Mouse (Mus musculus): ENCODE data around the gene Fbln5. TPM values are rescaled to one million over a fixed set of nuclear protein-coding genes. Genes with fewer than 3 reads are reported as not detected.

The Fbln5 gene
- total and polyA plus RNA-seq, 2 experiments from 2014 or later, result 16.8 to 23.5 TPM

DNA sequence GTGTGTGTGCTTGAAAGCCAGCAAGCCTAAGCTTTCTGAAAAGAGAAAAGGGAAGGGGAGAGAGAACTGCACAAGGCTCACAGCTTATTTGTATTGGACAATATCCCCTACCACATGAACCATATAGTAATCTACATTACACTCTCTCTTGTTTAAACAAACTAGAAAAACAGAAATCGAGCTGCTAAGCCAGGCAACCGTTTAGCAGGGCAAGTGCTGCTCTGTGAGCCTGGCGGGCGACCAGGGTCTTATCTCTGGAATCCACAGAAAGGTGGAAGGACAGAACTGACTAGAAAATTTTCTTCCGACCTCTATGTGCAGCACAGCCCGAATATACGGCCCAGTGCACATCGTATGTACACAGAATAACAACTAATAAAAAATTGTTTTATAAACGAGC lies 32.5 kb upstream of the Fbln5 start:
- no peak overlapping the region for H3K9ac ChIP-seq (replicated peaks; ENCODE audit: low read length)
- no peak for TF ChIP-seq CTCF (IDR thresholded peaks at IDR 0.05; ENCODE audit: low read depth)
- no peaks in the 10 kb centered on the region for H3K9me3 ChIP-seq (ENCODE audit: low read length)
- 84% methylated on average over 9 of the region's 9 CpGs for WGBS
- no peaks in the 10 kb centered on the region for H3K36me3 ChIP-seq (ENCODE audit: insufficient read depth, low read length)
- ATAC-seq, result no peak
- no peak for DNase-seq (ENCODE audit: low spot score)
- H3K4me3 ChIP-seq (ENCODE audit: low read length), result no peak overlapping the region
- no peaks in the 10 kb centered on the region for H3K27me3 ChIP-seq (ENCODE audit: insufficient read depth, low read length)
- no peaks in the 10 kb centered on the region for H3K4me1 ChIP-seq (ENCODE audit: insufficient read depth, low read length)
- H3K4me2 ChIP-seq (ENCODE audit: low read depth, low read length), result no peak overlapping the region
- H3K27ac ChIP-seq, result no peak overlapping the region

- H3K4me1 ChIP-seq (ENCODE audit: insufficient read depth, low read length), result no peaks in the 10 kb centered on the region
- TF ChIP-seq CTCF (IDR thresholded peaks at IDR 0.05; ENCODE audit: low read depth), result no peak
These were observed 17.9 kb upstream of the Fbln5 start for GRCm38 (mm10) chr12:101836546-101837274.

DNA sequence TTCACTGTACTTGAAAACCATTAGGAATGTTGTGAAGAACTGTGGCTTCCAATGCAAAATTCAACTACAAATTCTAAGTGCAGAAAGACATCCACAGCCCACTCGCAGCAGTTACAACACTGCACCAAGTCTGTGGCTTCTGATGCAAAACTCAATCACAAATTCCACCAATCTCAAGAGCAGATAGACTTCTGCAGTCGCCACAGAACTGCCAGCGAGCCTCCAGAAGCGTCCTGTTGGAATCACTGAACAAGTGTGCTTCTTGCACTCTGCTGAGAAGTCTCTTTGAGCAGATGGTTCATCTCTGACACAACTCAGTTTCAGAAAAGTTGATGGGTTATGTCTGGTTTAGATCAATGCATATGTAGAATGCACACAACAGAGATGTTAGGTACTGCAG lies 15.9 kb upstream of the Fbln5 start:
- DNase-seq (ENCODE audit: low spot score) (no peak), ATAC-seq (no peak)
- H3K9me3 ChIP-seq (ENCODE audit: low read length), result no peaks in the 10 kb centered on the region
- TF ChIP-seq CTCF (IDR thresholded peaks at IDR 0.05; ENCODE audit: low read depth), result no peak
- peaks cover 10% of the 10 kb centered on the region; the same call in 1 of the 2 replicates for H3K36me3 ChIP-seq (ENCODE audit: insufficient read depth, low read length)
- H3K27ac ChIP-seq, result no peak overlapping the region
- WGBS, result 92% methylated on average over 4 of the region's 4 CpGs
- H3K4me1 ChIP-seq (ENCODE audit: insufficient read depth, low read length), result no peaks in the 10 kb centered on the region
- no peak overlapping the region for H3K4me3 ChIP-seq (ENCODE audit: low read length)
- H3K27me3 ChIP-seq (ENCODE audit: insufficient read depth, low read length), result no peaks in the 10 kb centered on the region
- no peak overlapping the region for H3K4me2 ChIP-seq (ENCODE audit: low read depth, low read length)
- H3K9ac ChIP-seq (replicated peaks; ENCODE audit: low read length), result no peak overlapping the region

More at GRCm38 (mm10) chr12:101836546-101837274, 17.9 kb upstream of the Fbln5 start:
- ATAC-seq (no peak), DNase-seq (ENCODE audit: low spot score) (no peak)
- H3K36me3 ChIP-seq (ENCODE audit: insufficient read depth, low read length), result peaks cover 10% of the 10 kb centered on the region; the same call in 1 of the 2 replicates
- no peaks in the 10 kb centered on the region for H3K9me3 ChIP-seq (ENCODE audit: low read length)
- no peak overlapping the region for H3K27ac ChIP-seq
- no peak overlapping the region for H3K4me2 ChIP-seq (ENCODE audit: low read depth, low read length)
- WGBS, result 86% methylated on average over 10 of the region's 10 CpGs
- no peak overlapping the region for H3K9ac ChIP-seq (replicated peaks; ENCODE audit: low read length)
- H3K4me3 ChIP-seq (ENCODE audit: low read length), result no peak overlapping the region
- H3K27me3 ChIP-seq (ENCODE audit: insufficient read depth, low read length), result no peaks in the 10 kb centered on the region

- Histone ChIP-seq H3K9me3 (ENCODE audit: low read length) (no peaks in the 10 kb centered on the region), H3K36me3 (ENCODE audit: insufficient read depth, low read length) (peaks cover 10% of the 10 kb centered on the region; the same call in 1 of the 2 replicates), H3K27ac (no peak overlapping the region), H3K4me3 (ENCODE audit: low read length) (no peak overlapping the region), H3K27me3 (ENCODE audit: insufficient read depth, low read length) (no peaks in the 10 kb centered on the region), H3K4me1 (ENCODE audit: insufficient read depth, low read length) (no peaks in the 10 kb centered on the region), H3K9ac (replicated peaks; ENCODE audit: low read length) (no peak overlapping the region), H3K4me2 (ENCODE audit: low read depth, low read length) (no peak overlapping the region)
- 92% methylated on average over 8 of the region's 8 CpGs for WGBS
- DNase-seq (ENCODE audit: low spot score) (no peak), ATAC-seq (no peak)
- TF ChIP-seq CTCF (IDR thresholded peaks at IDR 0.05; ENCODE audit: low read depth), result no peak
These were observed 14.9 kb upstream of the Fbln5 start for GRCm38 (mm10) chr12:101833776-101834175.

DNA sequence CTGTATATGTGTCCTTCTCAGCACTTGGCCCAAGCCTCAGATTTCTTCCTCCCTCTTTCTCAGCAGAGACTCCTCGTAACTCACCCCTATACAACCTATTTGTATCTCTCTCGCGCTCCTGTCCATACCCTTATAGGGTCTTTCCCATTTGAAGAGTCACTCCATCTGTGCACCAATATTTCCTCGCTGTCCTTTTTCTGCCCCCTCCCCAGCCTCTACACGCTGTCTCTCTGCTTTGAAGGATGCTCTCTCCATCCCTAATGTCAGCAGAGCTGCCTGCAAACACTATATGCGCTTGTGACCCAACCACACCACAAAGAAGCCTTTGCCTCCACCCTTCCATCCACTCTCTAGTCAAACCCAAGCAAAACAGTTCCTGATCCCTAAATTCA lies 14.3 kb upstream of the Fbln5 start:
- no peaks in the 10 kb centered on the region for H3K9me3 ChIP-seq (ENCODE audit: low read length)
- H3K4me1 ChIP-seq (ENCODE audit: insufficient read depth, low read length), result no peaks in the 10 kb centered on the region
- H3K36me3 ChIP-seq (ENCODE audit: insufficient read depth, low read length), result peaks cover 6% of the 10 kb centered on the region; the same call in 1 of the 2 replicates
- no peak overlapping the region for H3K27ac ChIP-seq
- no peak overlapping the region for H3K9ac ChIP-seq (replicated peaks; ENCODE audit: low read length)
- 98% methylated on average over 6 of the region's 6 CpGs for WGBS
- no peaks in the 10 kb centered on the region for H3K27me3 ChIP-seq (ENCODE audit: insufficient read depth, low read length)
- no peak for TF ChIP-seq CTCF (IDR thresholded peaks at IDR 0.05; ENCODE audit: low read depth)
- no peak overlapping the region for H3K4me3 ChIP-seq (ENCODE audit: low read length)
- ATAC-seq (no peak), DNase-seq (ENCODE audit: low spot score) (no peak)
- no peak overlapping the region for H3K4me2 ChIP-seq (ENCODE audit: low read depth, low read length)

DNA sequence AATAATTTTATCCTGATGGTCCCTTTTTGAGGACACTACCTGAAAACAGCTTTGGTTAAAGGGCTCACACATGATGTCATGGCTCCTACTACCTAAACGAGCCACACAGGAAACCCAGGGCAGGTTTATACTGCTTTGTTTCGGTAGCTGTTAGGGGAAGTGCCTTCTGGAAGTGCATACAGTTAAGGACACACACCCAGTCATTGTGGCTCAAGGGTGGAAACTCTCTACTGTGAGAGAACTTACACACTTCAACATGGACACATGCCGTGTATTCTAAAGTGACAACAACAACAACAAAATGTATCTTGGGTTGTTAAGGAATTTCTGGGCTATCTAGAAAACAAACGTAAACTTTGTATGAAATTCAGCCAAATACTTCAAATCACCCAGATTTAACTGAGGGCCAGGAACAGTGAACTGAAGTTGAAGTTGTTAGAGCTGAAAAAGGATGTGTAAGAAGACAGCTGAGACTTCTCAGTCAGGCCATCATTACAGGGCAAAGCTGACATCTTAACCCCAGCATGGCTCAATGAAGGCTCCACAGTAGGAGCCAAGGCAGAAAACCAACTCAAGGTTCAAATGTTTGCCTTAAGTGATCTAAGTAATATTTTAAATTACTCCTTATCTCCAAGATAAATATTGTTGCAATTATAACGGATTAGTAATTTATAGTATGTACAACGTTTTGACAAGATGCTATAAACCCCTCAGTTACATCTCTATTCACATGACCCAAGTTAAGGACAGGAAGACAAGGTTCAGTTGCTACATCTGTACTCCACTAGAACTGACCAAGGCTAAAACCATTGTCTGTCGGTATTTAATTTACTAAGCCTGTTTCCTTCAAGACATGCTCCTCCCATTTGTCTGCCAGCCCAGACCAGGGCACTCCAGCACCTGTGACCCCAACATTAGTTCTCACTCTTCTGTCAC lies 13.6 kb upstream of the Fbln5 start:
- H3K27ac ChIP-seq, result no peak overlapping the region
- no peaks in the 10 kb centered on the region for H3K4me1 ChIP-seq (ENCODE audit: insufficient read depth, low read length)
- H3K4me3 ChIP-seq (ENCODE audit: low read length), result no peak overlapping the region
- H3K9me3 ChIP-seq (ENCODE audit: low read length), result no peaks in the 10 kb centered on the region
- no peaks in the 10 kb centered on the region for H3K27me3 ChIP-seq (ENCODE audit: insufficient read depth, low read length)
- H3K9ac ChIP-seq (replicated peaks; ENCODE audit: low read length), result no peak overlapping the region
- no peak for TF ChIP-seq CTCF (IDR thresholded peaks at IDR 0.05; ENCODE audit: low read depth)
- DNase-seq (ENCODE audit: low spot score), result no peak
- no peak overlapping the region for H3K4me2 ChIP-seq (ENCODE audit: low read depth, low read length)
- WGBS, result 89% methylated on average over 7 of the region's 7 CpGs
- H3K36me3 ChIP-seq (ENCODE audit: insufficient read depth, low read length), result peaks cover 6% of the 10 kb centered on the region; the same call in 1 of the 2 replicates
- no peak for ATAC-seq
